Mouse (Mus musculus): ENCODE measurements around the gene Rora. TPM values are rescaled to one million over a fixed set of nuclear protein-coding genes. Genes with fewer than 3 reads are reported as not detected.

Gene Rora
- polyA plus RNA-seq, 1 experiment from 2014 or later = 9.0 TPM

DNA sequence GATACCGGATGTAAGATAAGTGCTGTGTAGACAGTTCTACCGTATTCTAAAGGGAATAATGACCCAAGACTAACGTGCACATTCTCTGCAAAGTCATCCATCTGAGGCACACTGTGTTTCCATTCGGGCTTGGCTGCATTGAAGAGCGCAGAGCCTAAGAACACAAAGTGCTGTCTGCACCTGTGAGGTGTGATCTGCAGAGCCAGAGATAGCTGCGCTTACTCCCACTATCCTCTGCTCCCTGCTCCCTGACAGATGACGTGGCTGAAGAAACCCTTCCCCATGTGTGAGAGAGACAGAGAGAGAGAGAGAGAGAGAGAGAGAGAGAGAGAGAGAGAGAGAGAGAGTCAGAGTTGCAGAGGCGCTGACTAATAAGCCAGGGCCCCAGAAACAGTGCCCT is 392.3 kb downstream of the Rora start:
- DNase-seq (ENCODE audit: low read depth, low spot score) (no peak), ATAC-seq (no peak)
- CTCF ChIA-PET = interaction anchor here (1.8 kb wide), 1 partner anchor 10 kb away, joined by 5 read pairs; no protein-coding TSS in a partner anchor
- POLR2A ChIA-PET = no interaction called here
- H3K27me3 ChIP-seq = peaks cover 6% of the 10 kb centered on the region
- TF ChIP-seq CTCF (IDR thresholded peaks at IDR 0.05) = no peak
- in situ Hi-C loops (cut with MboI; ENCODE audit: low pct_unique_long_range_greater_than_20kb) = no loop called here

DNA sequence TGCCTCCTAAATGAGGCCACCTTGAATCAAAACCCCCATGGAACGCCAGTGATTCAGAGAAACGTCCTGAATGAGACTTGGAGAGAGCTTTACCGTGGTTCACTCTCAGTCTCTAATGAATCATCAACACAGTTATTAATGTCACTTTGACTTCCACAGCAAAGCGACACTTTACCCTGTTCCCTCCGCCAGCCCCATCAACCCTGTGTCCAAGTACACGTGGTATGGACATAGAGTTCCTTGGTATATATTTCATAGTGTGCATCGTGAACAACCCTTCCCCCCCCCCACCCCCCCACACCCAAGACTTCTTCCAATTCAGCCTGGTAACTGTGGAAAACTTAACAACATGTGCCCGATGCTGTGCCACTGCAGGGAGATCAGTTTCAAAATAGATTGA is 397.3 kb downstream of the Rora start:
- CTCF ChIA-PET = no interaction called here
- DNase-seq (ENCODE audit: low read depth, low spot score) (no peak), ATAC-seq (no peak)
- POLR2A ChIA-PET = no interaction called here
- in situ Hi-C loops (cut with MboI; ENCODE audit: low pct_unique_long_range_greater_than_20kb) = no loop called here
- TF ChIP-seq CTCF (IDR thresholded peaks at IDR 0.05) = no peak
- peaks cover 6% of the 10 kb centered on the region for H3K27me3 ChIP-seq

DNA sequence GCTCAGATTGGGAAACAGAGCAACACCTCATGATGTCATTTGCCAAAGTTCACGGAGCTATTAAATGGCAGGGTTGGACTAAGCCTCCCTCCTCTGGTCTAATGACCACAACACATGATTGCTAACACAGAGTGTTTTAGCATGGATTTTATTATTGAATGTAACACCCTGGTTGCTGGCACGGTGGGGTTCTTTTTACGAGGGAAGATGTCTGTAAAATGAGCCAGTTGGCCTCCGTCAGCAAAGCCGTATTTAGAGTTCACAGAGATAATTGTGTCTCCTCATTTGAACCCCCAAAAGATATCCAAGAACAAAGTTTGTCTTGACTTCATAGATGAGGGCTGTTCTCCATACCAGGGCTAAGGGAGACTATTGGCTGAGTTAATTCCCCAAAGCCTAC is 398.3 kb downstream of the Rora start:
- ChIA-PET CTCF (no interaction called here), POLR2A (no interaction called here)
- TF ChIP-seq CTCF (IDR thresholded peaks at IDR 0.05) = no peak
- in situ Hi-C loops (cut with MboI; ENCODE audit: low pct_unique_long_range_greater_than_20kb) = no loop called here
- ATAC-seq (no peak), DNase-seq (ENCODE audit: low read depth, low spot score) (no peak)
- H3K27me3 ChIP-seq = peaks cover 6% of the 10 kb centered on the region

DNA sequence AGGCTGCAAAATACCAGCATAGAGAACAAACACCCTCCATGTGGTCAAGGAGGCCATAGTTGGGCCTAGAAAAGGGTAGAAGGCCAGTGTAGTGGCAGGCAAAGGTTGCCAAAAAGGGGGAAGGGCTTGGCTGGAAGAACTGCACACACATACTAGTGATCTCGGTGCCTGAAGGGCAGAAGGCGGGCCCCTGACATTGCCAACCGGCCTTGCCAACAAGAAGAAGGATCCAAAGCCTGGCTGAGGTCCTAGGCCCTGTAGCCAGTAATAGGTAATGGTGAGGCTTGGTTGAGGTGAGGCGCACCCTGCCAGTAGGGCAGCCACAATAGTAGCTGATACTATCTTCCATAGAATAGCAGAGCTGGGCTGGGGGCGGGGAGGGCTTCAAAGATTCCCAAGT is 401.7 kb downstream of the Rora start:
- no peak for TF ChIP-seq CTCF (IDR thresholded peaks at IDR 0.05)
- ChIA-PET CTCF (interaction anchor here (0.9 kb wide), 1 partner anchor 9 kb away, joined by 5 read pairs; no protein-coding TSS in a partner anchor), POLR2A (no interaction called here)
- in situ Hi-C loops (cut with MboI; ENCODE audit: low pct_unique_long_range_greater_than_20kb) = no loop called here
- DNase-seq (ENCODE audit: low read depth, low spot score) (no peak), ATAC-seq (no peak)
- H3K27me3 ChIP-seq = peaks cover 8% of the 10 kb centered on the region

DNA sequence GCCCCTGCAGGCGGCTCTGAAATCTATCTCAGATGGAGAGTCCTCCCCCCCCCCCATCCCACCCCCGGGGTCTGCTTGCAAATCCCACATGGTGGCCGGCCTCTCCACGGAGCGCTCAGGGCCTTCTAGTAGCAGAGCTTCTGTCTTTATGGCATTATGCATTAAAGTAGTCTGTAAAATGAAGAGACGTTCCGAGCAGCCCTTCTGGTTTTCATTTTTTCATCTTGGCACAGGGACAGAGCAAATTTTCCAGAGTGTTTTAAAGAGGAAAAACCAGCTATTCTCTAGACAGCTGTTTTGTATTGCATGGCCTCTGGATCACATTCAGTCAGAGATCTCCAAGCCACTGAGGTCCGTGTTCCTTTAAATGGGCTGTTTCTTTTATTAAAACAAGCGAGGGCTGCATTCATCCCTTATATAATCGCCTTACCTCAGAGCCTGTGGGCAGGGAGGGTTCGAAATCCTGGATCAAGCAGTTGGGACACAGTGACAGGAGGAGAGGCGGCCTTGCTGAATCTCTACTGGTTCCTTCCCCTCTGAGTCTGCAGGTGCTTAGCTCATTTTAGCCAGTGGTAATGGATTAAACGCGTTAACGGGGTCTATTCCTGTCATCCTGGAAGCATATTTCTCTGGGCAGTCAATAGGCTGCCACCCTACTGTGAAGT is 417.7 kb downstream of the Rora start:
- CTCF ChIA-PET = no interaction called here
- in situ Hi-C loops (cut with MboI; ENCODE audit: low pct_unique_long_range_greater_than_20kb) = no loop called here
- H3K27me3 ChIP-seq = peaks cover 7% of the 10 kb centered on the region
- POLR2A ChIA-PET = no interaction called here
- DNase-seq (ENCODE audit: low read depth, low spot score) (no peak), ATAC-seq (no peak)
- no peak for TF ChIP-seq CTCF (IDR thresholded peaks at IDR 0.05)

DNA sequence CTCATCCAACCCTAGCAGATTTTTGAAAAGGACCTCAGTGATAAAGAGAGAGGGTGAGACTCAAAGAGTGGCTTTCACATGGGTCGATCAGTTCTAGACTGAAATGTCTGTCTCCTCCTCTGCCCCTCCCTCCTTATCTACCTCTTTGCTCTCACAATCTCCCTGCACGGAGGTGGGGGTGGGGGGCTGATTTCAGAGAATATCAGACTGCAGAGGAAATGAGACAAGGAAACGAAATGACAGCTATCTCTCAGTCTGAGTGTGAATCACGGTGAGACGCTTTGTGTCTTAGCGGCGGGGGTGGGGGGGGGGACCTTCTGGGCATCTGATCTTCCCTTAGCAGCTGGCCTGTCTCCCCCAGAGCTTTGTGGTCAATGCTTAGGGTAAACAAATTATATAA is 419.7 kb downstream of the Rora start:
- TF ChIP-seq CTCF (IDR thresholded peaks at IDR 0.05) = no peak
- ATAC-seq (no peak), DNase-seq (ENCODE audit: low read depth, low spot score) (no peak)
- peaks cover 4% of the 10 kb centered on the region for H3K27me3 ChIP-seq
- in situ Hi-C loops (cut with MboI; ENCODE audit: low pct_unique_long_range_greater_than_20kb) = no loop called here
- ChIA-PET POLR2A (no interaction called here), CTCF (no interaction called here)

DNA sequence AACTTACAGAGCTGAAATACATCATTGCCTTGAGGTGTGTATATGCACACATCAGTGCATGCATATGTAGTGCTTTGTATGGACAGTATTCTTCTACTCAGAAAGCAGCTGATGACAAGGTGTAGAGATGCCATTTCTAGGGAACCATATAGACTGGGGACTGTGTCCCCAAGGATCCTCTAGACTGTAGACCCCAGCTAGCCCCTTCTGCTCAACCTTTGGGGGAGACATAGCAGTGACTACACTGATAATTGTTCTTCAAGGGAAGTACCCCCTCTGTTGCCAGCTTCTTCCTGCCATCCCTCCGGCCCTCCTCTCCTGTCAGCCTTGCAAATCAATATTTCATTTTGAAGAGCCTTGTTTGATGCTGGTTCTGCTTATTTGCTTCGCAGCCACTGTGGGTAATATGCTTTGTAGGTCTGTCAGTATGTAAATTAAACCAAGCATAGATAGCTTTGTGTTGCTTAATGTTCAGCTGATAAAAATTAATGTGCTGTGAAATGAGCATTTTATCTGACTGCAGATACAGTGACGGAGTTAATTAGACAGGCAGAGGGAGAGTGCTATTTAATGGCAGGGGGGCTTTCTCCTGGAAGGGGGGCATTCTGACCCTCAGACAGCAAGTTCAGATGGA is 430.6 kb downstream of the Rora start:
- in situ Hi-C loops (cut with MboI; ENCODE audit: low pct_unique_long_range_greater_than_20kb) = loop anchor here (25.0 kb wide), 1 partner anchor 203 kb away; no protein-coding TSS in a partner anchor
- DNase-seq (ENCODE audit: low read depth, low spot score) (no peak), ATAC-seq (peak; percentile 13)
- ChIA-PET POLR2A (interaction anchor here (1.1 kb wide), 1 partner anchor 97 kb away, joined by 3 read pairs; no protein-coding TSS in a partner anchor), CTCF (interaction anchor here (1.0 kb wide), 1 partner anchor 213 kb away, joined by 4 read pairs; no protein-coding TSS in a partner anchor)
- TF ChIP-seq CTCF (IDR thresholded peaks at IDR 0.05) = no peak
- peaks cover 5% of the 10 kb centered on the region for H3K27me3 ChIP-seq

DNA sequence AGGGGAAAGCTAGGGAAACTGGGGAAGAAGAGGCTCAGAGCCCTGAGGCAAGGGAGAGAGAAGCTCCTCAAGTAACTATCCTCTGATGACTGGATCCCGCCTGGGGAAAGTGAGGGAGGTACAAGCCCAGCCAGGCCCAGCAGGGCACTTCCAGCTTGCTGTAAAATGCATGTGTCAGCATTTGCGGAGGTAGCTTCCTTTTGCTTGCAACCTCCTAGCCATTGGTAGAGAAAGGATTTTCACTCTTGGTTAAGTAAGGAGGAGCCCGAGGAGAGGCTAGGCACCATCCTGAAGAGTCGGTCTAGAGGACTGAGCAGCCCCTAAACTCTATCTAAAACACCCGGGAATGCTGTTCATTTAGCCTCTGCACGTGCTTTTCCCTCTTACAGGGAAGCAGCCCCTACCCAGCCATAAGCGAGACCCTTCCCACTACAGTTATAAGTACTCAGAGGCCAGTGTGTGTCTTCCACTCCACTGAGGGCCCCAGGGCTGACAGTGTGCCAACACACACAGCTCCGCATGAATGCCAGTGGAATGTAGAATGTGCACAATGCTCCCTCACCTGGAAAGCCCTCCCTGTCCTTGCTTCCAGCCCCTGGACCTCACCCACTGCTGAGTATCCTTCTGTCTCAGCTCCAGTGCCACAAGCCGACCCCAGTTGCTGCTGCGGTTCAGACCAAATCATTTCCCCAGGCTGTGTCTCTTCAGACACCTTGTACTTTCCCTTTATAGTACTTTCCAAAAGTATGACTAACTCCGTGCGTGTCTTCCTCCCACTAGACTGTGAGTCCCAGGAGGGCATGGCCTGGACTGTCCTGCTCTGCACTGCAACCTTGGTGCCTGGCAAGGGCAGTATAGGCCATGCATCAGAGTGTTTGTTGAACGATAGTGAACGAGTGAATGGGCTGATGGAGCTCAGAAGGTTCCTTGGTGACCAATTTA is 431.4 kb downstream of the Rora start:
- TF ChIP-seq CTCF (IDR thresholded peaks at IDR 0.05) = no peak
- ChIA-PET POLR2A (interaction anchor here (1.1 kb wide), 1 partner anchor 96 kb away, joined by 3 read pairs; no protein-coding TSS in a partner anchor), CTCF (interaction anchor here (1.0 kb wide), 2 partner anchors 210 to 212 kb away, joined by 3 to 4 read pairs; no protein-coding TSS in a partner anchor)
- peak; percentile 82 for DNase-seq (ENCODE audit: low read depth, low spot score)
- peak; percentile 89 for ATAC-seq
- H3K27me3 ChIP-seq = peaks cover 5% of the 10 kb centered on the region
- in situ Hi-C loops (cut with MboI; ENCODE audit: low pct_unique_long_range_greater_than_20kb) = loop anchor here (5.0 to 25.0 kb wide), 2 partner anchors 112 to 202 kb away; no protein-coding TSS in a partner anchor

DNA sequence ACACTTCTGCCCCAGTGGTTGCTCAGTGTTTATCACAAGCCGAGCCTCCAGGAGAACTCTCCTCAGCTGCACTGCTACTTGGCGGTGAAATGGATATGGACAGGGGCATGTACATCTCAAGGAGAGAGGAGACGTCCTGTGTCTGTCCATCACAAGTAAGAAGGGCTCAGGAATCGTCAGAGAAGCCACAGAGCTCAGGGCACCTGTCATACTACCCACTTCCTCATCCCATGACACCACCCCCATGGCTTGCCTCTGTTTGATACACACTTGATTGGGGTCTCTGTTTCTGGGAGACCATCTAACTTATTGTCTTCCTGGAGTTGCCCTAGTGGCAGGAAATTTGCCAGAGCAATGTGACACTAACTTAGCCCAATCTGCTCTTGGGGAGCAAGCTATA is 433.3 kb downstream of the Rora start:
- H3K27me3 ChIP-seq = no peaks in the 10 kb centered on the region
- in situ Hi-C loops (cut with MboI; ENCODE audit: low pct_unique_long_range_greater_than_20kb) = loop anchor here (5.0 to 25.0 kb wide), 2 partner anchors 110 to 200 kb away; no protein-coding TSS in a partner anchor
- TF ChIP-seq CTCF (IDR thresholded peaks at IDR 0.05) = no peak
- POLR2A ChIA-PET = no interaction called here
- CTCF ChIA-PET = no interaction called here
- ATAC-seq (no peak), DNase-seq (ENCODE audit: low read depth, low spot score) (no peak)

DNA sequence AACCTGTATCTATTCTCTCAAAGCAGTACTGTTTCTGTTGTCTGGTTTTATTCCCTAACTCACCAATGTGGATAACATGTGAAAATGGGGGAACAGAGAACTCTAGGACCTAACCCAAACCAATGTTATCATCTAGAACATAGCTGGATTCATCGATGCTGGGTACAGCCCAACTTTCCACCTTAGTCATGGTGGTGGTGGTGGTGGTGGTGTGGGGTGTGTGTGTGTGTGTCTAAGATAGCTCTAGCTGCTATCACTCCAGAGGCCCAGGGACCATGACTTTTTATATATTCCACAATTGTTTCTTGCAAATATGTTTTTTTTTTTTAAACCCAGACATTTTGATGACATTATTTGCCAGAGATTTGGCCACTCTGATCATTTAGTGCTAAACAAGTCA is 433.7 kb downstream of the Rora start:
- TF ChIP-seq CTCF (IDR thresholded peaks at IDR 0.05) = no peak

More for the DNA sequence above, 433.7 kb downstream of the Rora start:
- DNase-seq (ENCODE audit: low read depth, low spot score) (no peak), ATAC-seq (no peak)
- CTCF ChIA-PET = no interaction called here
- H3K27me3 ChIP-seq = no peaks in the 10 kb centered on the region
- POLR2A ChIA-PET = no interaction called here
- in situ Hi-C loops (cut with MboI; ENCODE audit: low pct_unique_long_range_greater_than_20kb) = loop anchor here (5.0 to 25.0 kb wide), 2 partner anchors 110 to 200 kb away; no protein-coding TSS in a partner anchor

All from Patski (cell line).